Mouse (Mus musculus): ENCODE results near the gene Kncn. TPM values are rescaled to one million over a fixed set of nuclear protein-coding genes. Genes with fewer than 3 reads are reported as not detected.

Gene Kncn
- total and polyA plus RNA-seq, 2 experiments from 2014 or later, result 0.10 TPM; not detected in 1

- no peak overlapping the region for H3K4me2 ChIP-seq (ENCODE audit: low read depth, low read length)
- peaks cover 12% of the 10 kb centered on the region for H3K4me1 ChIP-seq (ENCODE audit: insufficient read depth, low read length)
- no peak overlapping the region for H3K9ac ChIP-seq (replicated peaks; ENCODE audit: low read length)
- DNase-seq (ENCODE audit: low spot score), result no peak
- 42% methylated on average over 6 of the region's 6 CpGs for WGBS
- TF ChIP-seq CTCF (IDR thresholded peaks at IDR 0.05; ENCODE audit: low read depth), result no peak
- H3K9me3 ChIP-seq (ENCODE audit: low read length), result no peaks in the 10 kb centered on the region
- H3K27me3 ChIP-seq (ENCODE audit: insufficient read depth, low read length), result no peaks in the 10 kb centered on the region
- peak overlapping the region; percentile 16; the same call in 1 of the 2 replicates for H3K27ac ChIP-seq
- H3K4me3 ChIP-seq (ENCODE audit: low read length), result no peak overlapping the region
- no peaks in the 10 kb centered on the region for H3K36me3 ChIP-seq (ENCODE audit: insufficient read depth, low read length)
- ATAC-seq, result no peak
Observed at GRCm38 (mm10) chr4:115855100-115855499, 29.1 kb upstream of the Kncn start.

GRCm38 (mm10) chr4:115855609-115856008, 28.6 kb upstream of the Kncn start:
- no peak overlapping the region for H3K4me3 ChIP-seq (ENCODE audit: low read length)
- H3K9me3 ChIP-seq (ENCODE audit: low read length), result no peaks in the 10 kb centered on the region
- H3K4me1 ChIP-seq (ENCODE audit: insufficient read depth, low read length), result peaks cover 12% of the 10 kb centered on the region
- H3K4me2 ChIP-seq (ENCODE audit: low read depth, low read length), result no peak overlapping the region
- no peak for TF ChIP-seq CTCF (IDR thresholded peaks at IDR 0.05; ENCODE audit: low read depth)
- peak; percentile 62; the same call in 1 of the 2 replicates for ATAC-seq
- H3K27me3 ChIP-seq (ENCODE audit: insufficient read depth, low read length), result no peaks in the 10 kb centered on the region
- H3K9ac ChIP-seq (replicated peaks; ENCODE audit: low read length), result no peak overlapping the region
- peak; percentile 71 for DNase-seq (ENCODE audit: low spot score)
- H3K27ac ChIP-seq, result no peak overlapping the region; the same call in 1 of the 2 replicates
- H3K36me3 ChIP-seq (ENCODE audit: insufficient read depth, low read length), result no peaks in the 10 kb centered on the region
- WGBS, result 20% methylated on average over 4 of the region's 4 CpGs

GRCm38 (mm10) chr4:115856282-115856681, 27.9 kb upstream of the Kncn start:
- H3K9ac ChIP-seq (replicated peaks; ENCODE audit: low read length), result no peak overlapping the region
- H3K36me3 ChIP-seq (ENCODE audit: insufficient read depth, low read length), result 0 out of 2 replicates have a peak, but pooled peaks cover 3% of the 10 kb centered on the region
- 38% methylated on average over 4 of the region's 4 CpGs for WGBS
- TF ChIP-seq CTCF (IDR thresholded peaks at IDR 0.05; ENCODE audit: low read depth), result no peak
- no peak overlapping the region for H3K27ac ChIP-seq
- H3K4me2 ChIP-seq (ENCODE audit: low read depth, low read length), result no peak overlapping the region
- ATAC-seq (no peak), DNase-seq (ENCODE audit: low spot score) (no peak)
- H3K4me1 ChIP-seq (ENCODE audit: insufficient read depth, low read length), result peaks cover 12% of the 10 kb centered on the region
- H3K9me3 ChIP-seq (ENCODE audit: low read length), result no peaks in the 10 kb centered on the region
- H3K4me3 ChIP-seq (ENCODE audit: low read length), result no peak overlapping the region
- H3K27me3 ChIP-seq (ENCODE audit: insufficient read depth, low read length), result no peaks in the 10 kb centered on the region

GRCm38 (mm10) chr4:115857293-115857883, 26.8 kb upstream of the Kncn start:
- Histone ChIP-seq H3K27ac (no peak overlapping the region), H3K36me3 (ENCODE audit: insufficient read depth, low read length) (0 out of 2 replicates have a peak, but pooled peaks cover 5% of the 10 kb centered on the region), H3K9ac (replicated peaks; ENCODE audit: low read length) (no peak overlapping the region), H3K9me3 (ENCODE audit: low read length) (no peaks in the 10 kb centered on the region), H3K27me3 (ENCODE audit: insufficient read depth, low read length) (no peaks in the 10 kb centered on the region), H3K4me1 (ENCODE audit: insufficient read depth, low read length) (peaks cover 12% of the 10 kb centered on the region), H3K4me2 (ENCODE audit: low read depth, low read length) (no peak overlapping the region), H3K4me3 (ENCODE audit: low read length) (no peak overlapping the region)
- 79% methylated on average over 9 of the region's 9 CpGs for WGBS
- no peak for DNase-seq (ENCODE audit: low spot score)
- ATAC-seq, result no peak
- TF ChIP-seq CTCF (IDR thresholded peaks at IDR 0.05; ENCODE audit: low read depth), result no peak

GRCm38 (mm10) chr4:115863352-115863751, 20.8 kb upstream of the Kncn start:
- TF ChIP-seq CTCF (IDR thresholded peaks at IDR 0.05; ENCODE audit: low read depth), result no peak
- Histone ChIP-seq H3K27me3 (ENCODE audit: insufficient read depth, low read length) (no peaks in the 10 kb centered on the region), H3K4me3 (ENCODE audit: low read length) (no peak overlapping the region), H3K4me2 (ENCODE audit: low read depth, low read length) (no peak overlapping the region), H3K9ac (replicated peaks; ENCODE audit: low read length) (no peak overlapping the region), H3K27ac (no peak overlapping the region), H3K4me1 (ENCODE audit: insufficient read depth, low read length) (no peaks in the 10 kb centered on the region), H3K36me3 (ENCODE audit: insufficient read depth, low read length) (0 out of 2 replicates have a peak, but pooled peaks cover 5% of the 10 kb centered on the region), H3K9me3 (ENCODE audit: low read length) (no peaks in the 10 kb centered on the region)
- DNase-seq (ENCODE audit: low spot score) (no peak), ATAC-seq (no peak)
- 67% methylated on average over 7 of the region's 7 CpGs for WGBS

GRCm38 (mm10) chr4:115863880-115864279, 20.3 kb upstream of the Kncn start:
- no peaks in the 10 kb centered on the region for H3K9me3 ChIP-seq (ENCODE audit: low read length)
- no peaks in the 10 kb centered on the region for H3K4me1 ChIP-seq (ENCODE audit: insufficient read depth, low read length)
- no peak overlapping the region for H3K9ac ChIP-seq (replicated peaks; ENCODE audit: low read length)
- no peaks in the 10 kb centered on the region for H3K27me3 ChIP-seq (ENCODE audit: insufficient read depth, low read length)
- TF ChIP-seq CTCF (IDR thresholded peaks at IDR 0.05; ENCODE audit: low read depth), result no peak
- H3K4me3 ChIP-seq (ENCODE audit: low read length), result no peak overlapping the region
- H3K4me2 ChIP-seq (ENCODE audit: low read depth, low read length), result no peak overlapping the region
- ATAC-seq (no peak), DNase-seq (ENCODE audit: low spot score) (no peak)
- 0 out of 2 replicates have a peak, but pooled peaks cover 5% of the 10 kb centered on the region for H3K36me3 ChIP-seq (ENCODE audit: insufficient read depth, low read length)
- no peak overlapping the region for H3K27ac ChIP-seq
- 52% methylated on average over 10 of the region's 10 CpGs for WGBS

Measured in hindbrain, postnatal 0 days (tissue).